Comparison of ENCODE assay signal across 8 mouse cellular contexts in the genomic region with DNA sequence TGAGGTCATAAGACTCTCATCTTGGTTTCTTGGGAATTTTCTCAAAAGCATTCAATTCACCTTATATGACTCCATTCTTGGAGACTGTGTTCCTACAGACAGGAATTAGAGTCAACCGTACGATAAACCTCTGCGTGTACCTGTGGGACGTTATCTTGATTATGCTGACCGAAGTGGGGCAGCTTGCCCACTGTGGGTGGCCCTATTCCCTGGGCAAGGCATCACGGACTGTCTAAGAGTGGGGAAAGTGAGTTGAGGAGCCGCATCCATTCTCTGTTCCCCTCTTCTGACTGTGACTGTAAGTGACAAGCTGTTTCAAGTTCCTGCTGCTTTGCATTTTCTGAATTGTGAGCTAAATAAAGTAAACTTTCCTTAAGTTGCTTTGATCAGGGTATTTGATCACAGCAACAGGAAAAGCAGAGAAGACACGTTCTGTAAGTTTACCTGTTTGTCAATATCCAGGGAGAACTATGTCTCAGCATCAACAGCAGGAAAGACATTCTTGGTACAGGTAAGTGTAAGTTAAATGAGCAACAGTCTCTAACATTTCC. TPM values are rescaled to one million over a fixed set of nuclear protein-coding genes. Genes with fewer than 3 reads are reported as not detected.
DNase-seq lines count a peak whose midpoint lies in the region; TF ChIP-seq lines count a peak whose summit lies in the region.

A gene (plus strand): TSS at position 501 of the 551 bp plus-strand sequence.

- H3K36me3 ChIP-seq in myocyte (ENCODE audit: control insufficient read depth, insufficient read depth), result no peaks in the 10 kb centered on the region

- peaks cover 33% of the 10 kb centered on the region for H3K27me3 ChIP-seq in myocyte (ENCODE audit: control insufficient read depth, insufficient read depth, insufficient read length)

- no peak within 1 kb of the TSS for H3K4me2 ChIP-seq in myocyte (ENCODE audit: low read depth)

- H3K4me3 ChIP-seq in gastrocnemius, adult 2 months, result peak within 1 kb of the TSS; percentile 94
- no peak within 1 kb of the TSS for H3K4me3 ChIP-seq in myocyte

- H3ac ChIP-seq in myocyte (ENCODE audit: control insufficient read depth, insufficient read length), result no peak within 1 kb of the TSS

- TF ChIP-seq CTCF in gastrocnemius, adult 2 months (IDR thresholded peaks at IDR 0.05), result no peak

- no peak for TF ChIP-seq POLR2A in myocyte (IDR thresholded peaks at IDR 0.05; ENCODE audit: insufficient read length, low read depth)

- H3K79me2 ChIP-seq in myocyte (ENCODE audit: control insufficient read depth, insufficient read depth), result no peaks in the 10 kb centered on the region

- DNase-seq in gastrocnemius, adult 2 months, result no peak
- DNase-seq in gastrocnemius, adult 18-20 months (ENCODE audit: low spot score), result no peak
- no peak for DNase-seq in adrenal gland, postnatal 10 days
- no peak for DNase-seq in gonadal fat pad, adult 2 months (ENCODE audit: low read depth)
- DNase-seq in layer of hippocampus, postnatal 14 days (ENCODE audit: low spot score in 2 of 2), result no peak
- DNase-seq in cerebellum, postnatal 25 days, result no peak
- no peak for DNase-seq in kidney, adult 9 months

- H3K27ac ChIP-seq in gastrocnemius, adult 2 months, result peak within 1 kb of the TSS; percentile 93

- intact Hi-C loops in gastrocnemius, adult 2 months (cut with DNase I), result no loop called here

TF ChIP-seq in myocyte, 11 proteins besides CTCF, POLR2A, EP300 and RAD21:
- TF ChIP-seq REST (IDR thresholded peaks at IDR 0.05; ENCODE audit: insufficient read depth, insufficient read length) (no peak), TCF3 (IDR thresholded peaks at IDR 0.05; ENCODE audit: insufficient read length, low read depth) (no peak), MYOG (IDR thresholded peaks at IDR 0.05; ENCODE audit: control insufficient read depth in 1 of 3, insufficient read depth in 1 of 3, insufficient read length in 2 of 3, low read depth in 2 of 3) (no peak), USF1 (IDR thresholded peaks at IDR 0.05; ENCODE audit: low read depth) (no peak), MYOD1 (IDR thresholded peaks at IDR 0.05; ENCODE audit: control insufficient read depth in 1 of 3, insufficient read length in 2 of 3, low read depth in 2 of 3) (no peak), MAX (IDR thresholded peaks at IDR 0.05; ENCODE audit: low read depth) (no peak), E2F4 (IDR thresholded peaks at IDR 0.05; ENCODE audit: insufficient read depth) (no peak)
TF ChIP-seq in myocyte: peak in this region for 0.

RNA-seq across cellular contexts. Expression of the gene that starts here (rescaled TPM):
- total RNA-seq in gastrocnemius, adult 2 months (2021), result 10 to 100 TPM; 14.0 to 15.6 TPM
- 10 to 100 TPM in 1 of 2 experiments, 1 to 10 TPM in 1; 9.0 to 18.0 TPM for total RNA-seq in gastrocnemius, adult 18-20 months (2021)
- total RNA-seq in adrenal gland, postnatal 10 days (2021), result 100 to 1,000 TPM in 1 of 2 experiments, 10 to 100 TPM in 1; 90.5 to 102 TPM
- 35.5 and 47.4 TPM in 2 replicates for polyA plus RNA-seq in gonadal fat pad, adult 2 months (2012; rRNA removed)
- total RNA-seq in layer of hippocampus, postnatal 14 days (2021), result 10 to 100 TPM; 17.5 to 22.6 TPM
- polyA plus RNA-seq in myocyte (2012; fragmentation: generic; extraction: Trizol), result 13.7 TPM
